Mouse (Mus musculus) neural tube, embryonic 14.5 days (tissue): Measurements from ENCODE around the gene Rtcb. TPM values are rescaled to one million over a fixed set of nuclear protein-coding genes. Genes with fewer than 3 reads are reported as not detected.

Experiments used
- ATAC-seq: fragments of 200-750 bp; cut with Nextera tagmentation; 2 replicates; pipeline ENCODE4 v1.8.0; 2017; ENCODE audit warnings: low read depth, mild to moderate bottlenecking, moderate TSS enrichment, moderate library complexity
- H3K27ac ChIP-seq: fragments of 300-500 bp; sonication (generic); 2 replicates; pipeline ENCODE4 v1.5.1; 2014; ENCODE audit warnings: low read depth, mild to moderate bottlenecking, control low read depth, low read length, moderate library complexity, mixed read lengths
- H3K27me3 ChIP-seq: fragments of 300-500 bp; sonication (generic); 2 replicates; pipeline ENCODE4 v1.6.1; 2014; ENCODE audit warnings: low read length; ENCODE audit not compliant: control insufficient read depth, insufficient read depth
- H3K36me3 ChIP-seq: fragments of 300-500 bp; sonication (generic); 2 replicates; pipeline ENCODE4 v1.6.1; 2014; ENCODE audit warnings: low read length, mixed read lengths; ENCODE audit not compliant: control insufficient read depth, insufficient read depth
- H3K4me1 ChIP-seq: fragments of 300-500 bp; sonication (generic); 2 replicates; pipeline ENCODE4 v1.6.1; 2014; ENCODE audit warnings: low read length; ENCODE audit not compliant: control insufficient read depth, insufficient read depth
- H3K4me2 ChIP-seq: fragments of 300-500 bp; sonication (generic); 2 replicates; pipeline ENCODE4 v1.6.1; 2014; ENCODE audit warnings: mild to moderate bottlenecking, low read depth, low read length, control low read depth
- H3K4me3 ChIP-seq: fragments of 300-500 bp; sonication (generic); 2 replicates; pipeline ENCODE4 v1.5.1; 2014; ENCODE audit warnings: low read depth, low read length, control low read depth, mixed read lengths
- H3K9ac ChIP-seq: fragments of 300-500 bp; sonication (generic); replicated peaks from 2 replicates; pipeline ENCODE4 v1.6.1; 2014; ENCODE audit warnings: low read depth, mild to moderate bottlenecking, control low read depth, low read length, mixed read lengths
- H3K9me3 ChIP-seq: fragments of 300-500 bp; sonication (generic); 2 replicates; pipeline ENCODE4 v1.6.1; 2016; ENCODE audit warnings: low read length; ENCODE audit not compliant: control insufficient read depth
- WGBS: fragments of 180-500 bp; shearing (Covaris S2); extraction: QIAGEN DNeasy Blood & Tissue Kit; methylation state at CpG from one replicate; pipeline ENCODE4 v1.1.7; 2014; 5-methylcytosine and 5-hydroxymethylcytosine counted together
- polyA plus RNA-seq: library from polyadenylated mRNA; unstranded; fragments of >200 nt; fragmentation: Nextera tagmentation; extraction: Ambion mirVana; gene quantifications from 2 replicates; pipeline ENCODE4 v1.2.1, GENCODE M21; 2014

Gene Rtcb
- polyA plus RNA-seq, 1 experiment from 2014 or later, result 142 TPM

GRCm38 (mm10) chr10:85916498-85917309 lies 40.9 kb downstream of the Rtcb start, which contains the start of gene Prdm4:
Gene Prdm4 (minus strand): TSS chr10:85917142.
- H3K36me3 ChIP-seq, result peaks cover 5% of the 10 kb centered on the region
- peak within 1 kb of the TSS; percentile 95 for H3K4me3 ChIP-seq
- peak within 1 kb of the TSS; percentile 84 for H3K9ac ChIP-seq
- peak; percentile 99 for ATAC-seq
- no peaks in the 10 kb centered on the region; the same call in 1 of the 2 replicates for H3K27me3 ChIP-seq
- no peaks in the 10 kb centered on the region for H3K9me3 ChIP-seq
- peak within 1 kb of the TSS; percentile 69 for H3K4me2 ChIP-seq
- WGBS, result under 1% methylated on average over 84 of the region's 90 CpGs
- peaks cover 11% of the 10 kb centered on the region for H3K4me1 ChIP-seq
- H3K27ac ChIP-seq, result peak within 1 kb of the TSS; percentile 86

Other genes starting within 250 kb of the Rtcb start
- 72.6 and 75.7 TPM in 2 replicates for gene Pwp1, start 128.3 kb downstream of the Rtcb start, polyA plus RNA-seq
- gene Prdm4, start 40.7 kb downstream of the Rtcb start, polyA plus RNA-seq, result 29.7 and 33.6 TPM in 2 replicates
- gene Ascl4, start 30.1 kb downstream of the Rtcb start, polyA plus RNA-seq, result 0.23 and 0.30 TPM in 2 replicates
- not detected in 2 replicates for gene Bpifc, start 54.1 kb upstream of the Rtcb start, polyA plus RNA-seq
- gene Fbxo7, start 64.1 kb upstream of the Rtcb start, polyA plus RNA-seq, result 24.9 and 26.2 TPM in 2 replicates